Mouse (Mus musculus) liver, embryonic 14.5 days (tissue): ENCODE data around the gene Clip2. TPM values are rescaled to one million over a fixed set of nuclear protein-coding genes. Genes with fewer than 3 reads are reported as not detected.

Source experiments
- ATAC-seq: fragments of 200-750 bp; cut with Nextera tagmentation; 2 replicates; pipeline ENCODE4 v1.8.0; 2017; ENCODE audit warnings: moderate number of reproducible peaks, mild to moderate bottlenecking, moderate library complexity; ENCODE audit not compliant: insufficient read depth
- DNase-seq, 3 experiments: peaks; one replicate each; pipeline ENCODE4 v3.0.0-alpha.2; 2012 to 2013; ENCODE audit warnings: low read depth in 3 of 3, low spot score in 3 of 3
- H3K27ac ChIP-seq: fragments of 300-500 bp; sonication (generic); 2 replicates; pipeline ENCODE4 v1.5.1; 2014; ENCODE audit warnings: moderate library complexity, mild to moderate bottlenecking, control low read depth, inconsistent platforms
- H3K27me3 ChIP-seq: fragments of 300-500 bp; sonication (generic); 2 replicates; pipeline ENCODE4 v1.6.1; 2014; ENCODE audit warnings: mild to moderate bottlenecking, low read length, moderate library complexity; ENCODE audit not compliant: control insufficient read depth, insufficient read depth
- H3K36me3 ChIP-seq: fragments of 300-500 bp; sonication (generic); replicated peaks from 2 replicates; pipeline ENCODE4 v1.6.1; 2014; ENCODE audit warnings: low read depth; ENCODE audit not compliant: control insufficient read depth, insufficient read depth
- H3K4me1 ChIP-seq, 2 experiments: fragments of 200-500 bp in 1 of 2; fragments of 300-500 bp in 1 of 2; sonication (generic) in 1 of 2; replicated peaks; 2 replicates each; pipeline ENCODE4 v1.6.1; 2012 to 2014; ENCODE audit warnings: antibody characterized with exemption in 1 of 2, inconsistent platforms in 1 of 2, low read length in 1 of 2; ENCODE audit not compliant: control insufficient read depth in 2 of 2, insufficient read depth in 2 of 2
- H3K4me2 ChIP-seq: fragments of 300-500 bp; sonication (generic); 2 replicates; pipeline ENCODE4 v1.6.1; 2014; ENCODE audit warnings: low read depth, mild to moderate bottlenecking, control low read depth, moderate library complexity
- H3K4me3 ChIP-seq, 2 experiments: fragments of 200-500 bp in 1 of 2; fragments of 300-500 bp in 1 of 2; sonication (generic) in 1 of 2; 2 replicates each; pipeline ENCODE4 v1.5.1; 2012 to 2014; ENCODE audit warnings: low read depth in 2 of 2, low read length in 2 of 2, mild to moderate bottlenecking in 2 of 2, control low read depth in 1 of 2, inconsistent platforms in 1 of 2, moderate library complexity in 1 of 2; ENCODE audit not compliant: insufficient read depth in 1 of 2
- H3K9ac ChIP-seq: fragments of 300-500 bp; sonication (generic); replicated peaks from 2 replicates; pipeline ENCODE4 v1.6.1; 2014; ENCODE audit warnings: mild to moderate bottlenecking, control low read depth, moderate library complexity
- H3K9me3 ChIP-seq: fragments of 300-500 bp; sonication (generic); 2 replicates; pipeline ENCODE4 v1.6.1; 2016; ENCODE audit warnings: low read length, mixed read lengths; ENCODE audit not compliant: control insufficient read depth
- CTCF ChIP-seq: IDR thresholded peaks from 2 replicates; pipeline ENCODE4 v1.5.1; 2016; ENCODE audit warnings: antibody characterized with exemption, low read depth, control low read depth
- EP300 ChIP-seq: IDR thresholded peaks from 2 replicates; pipeline ENCODE4 v1.6.1; 2016; ENCODE audit warnings: antibody characterized with exemption, low read depth
- WGBS: fragments of 180-500 bp; shearing (Covaris S2); extraction: QIAGEN DNeasy Blood & Tissue Kit; methylation state at CpG from one replicate; pipeline ENCODE4 v1.1.7; 2014; ENCODE audit not compliant: insufficient replicate concordance; 5-methylcytosine and 5-hydroxymethylcytosine counted together
- polyA plus RNA-seq, 2 experiments: library from polyadenylated mRNA; depleted of rRNA in 1 of 2; stranded (reverse) in 1 of 2; unstranded in 1 of 2; fragments of >200 nt; fragmentation: Nextera tagmentation in 1 of 2; extraction: Ambion mirVana in 1 of 2; gene quantifications; 2 replicates each; pipeline versions ENCODE4 v1.2.1 to v1.2.3; 2012 to 2014

Clip2 gene
- polyA plus RNA-seq, 2 experiments: 0.36 to 1.8 TPM

DNA sequence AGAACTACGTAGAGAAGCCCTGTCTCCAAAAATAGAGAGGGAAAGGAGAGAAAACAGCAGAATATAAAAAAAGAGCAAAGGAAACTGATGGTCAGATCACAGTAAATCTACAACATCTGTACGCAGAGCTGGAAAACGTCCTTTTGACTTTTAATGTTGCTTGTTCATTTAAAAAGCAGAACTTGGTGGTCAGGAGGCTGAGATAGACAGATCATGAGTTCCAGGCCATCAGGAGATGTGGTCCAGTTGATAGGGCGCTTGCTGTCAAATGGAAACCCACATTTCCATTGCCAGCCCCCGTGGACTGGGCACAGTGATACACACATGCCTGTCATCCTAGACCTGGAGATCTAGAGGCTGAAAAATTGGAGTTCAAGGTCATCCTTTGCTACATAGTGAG, 32.6 kb upstream of the Clip2 start:
- ATAC-seq (no peak), DNase-seq (no peak)
- Histone ChIP-seq H3K36me3 (peaks cover 3% of the 10 kb centered on the region; the same call in 1 of the 2 replicates), H3K9ac (no peak overlapping the region), H3K9me3 (no peaks in the 10 kb centered on the region), H3K4me3 (no peak overlapping the region), H3K27me3 (no peaks in the 10 kb centered on the region), H3K4me2 (peak overlapping the region; percentile 95; the same call in 1 of the 2 replicates), H3K27ac (peak overlapping the region; percentile 25; the same call in 1 of the 2 replicates), H3K4me1 (peaks cover 6 to 12% of the 10 kb centered on the region in 2 experiments)
- TF ChIP-seq EP300: no peak
- TF ChIP-seq CTCF: no peak
- 34% methylated on average over 5 of the region's 5 CpGs for WGBS

DNA sequence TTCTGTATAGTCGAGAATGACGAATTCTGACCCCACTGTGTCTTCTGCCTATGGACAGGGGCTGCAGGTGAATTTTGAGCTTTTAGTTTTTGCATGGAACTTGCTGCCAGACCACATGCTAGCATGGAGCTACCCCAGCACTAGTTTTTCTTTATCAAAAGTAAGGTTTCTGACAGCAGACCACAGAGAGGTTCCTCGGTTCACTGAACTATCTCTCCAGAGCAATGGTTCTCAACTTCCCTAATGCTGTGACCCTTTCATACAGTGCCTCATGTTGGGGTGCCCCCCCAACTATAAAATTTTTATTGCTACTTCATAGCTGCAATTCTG, 31.6 kb upstream of the Clip2 start:
- ATAC-seq (no peak), DNase-seq (no peak)
- 25% methylated on average over 3 of the region's 3 CpGs for WGBS
- Histone ChIP-seq H3K36me3 (peaks cover 3% of the 10 kb centered on the region; the same call in 1 of the 2 replicates), H3K4me2 (peak overlapping the region; percentile 95), H3K27me3 (no peaks in the 10 kb centered on the region), H3K9ac (peak overlapping the region; percentile 90), H3K9me3 (no peaks in the 10 kb centered on the region), H3K4me1 (peaks cover 6 to 12% of the 10 kb centered on the region in 2 experiments), H3K27ac (peak overlapping the region; percentile 5), H3K4me3 (peak overlapping the region; percentile 77 to 97)
- TF ChIP-seq CTCF: no peak
- TF ChIP-seq EP300: no peak

GRCm38 (mm10) chr5:134583006-134583883, 31.0 kb upstream of the Clip2 start:
- no peaks in the 10 kb centered on the region for H3K27me3 ChIP-seq
- DNase-seq (no peak), ATAC-seq (peak; percentile 34; the same call in 1 of the 2 replicates)
- no peaks in the 10 kb centered on the region for H3K9me3 ChIP-seq
- H3K4me1 ChIP-seq: peaks cover 6 to 12% of the 10 kb centered on the region in 2 experiments
- peak overlapping the region; percentile 48 for H3K27ac ChIP-seq
- WGBS: 16% methylated on average over 15 of the region's 15 CpGs
- peak overlapping the region; percentile 90 for H3K9ac ChIP-seq
- TF ChIP-seq CTCF: peak; percentile 43
- TF ChIP-seq EP300: no peak
- H3K36me3 ChIP-seq: no peaks in the 10 kb centered on the region; the same call in 1 of the 2 replicates
- peak overlapping the region; percentile 77 to 97 for H3K4me3 ChIP-seq
- H3K4me2 ChIP-seq: peak overlapping the region; percentile 95

DNA sequence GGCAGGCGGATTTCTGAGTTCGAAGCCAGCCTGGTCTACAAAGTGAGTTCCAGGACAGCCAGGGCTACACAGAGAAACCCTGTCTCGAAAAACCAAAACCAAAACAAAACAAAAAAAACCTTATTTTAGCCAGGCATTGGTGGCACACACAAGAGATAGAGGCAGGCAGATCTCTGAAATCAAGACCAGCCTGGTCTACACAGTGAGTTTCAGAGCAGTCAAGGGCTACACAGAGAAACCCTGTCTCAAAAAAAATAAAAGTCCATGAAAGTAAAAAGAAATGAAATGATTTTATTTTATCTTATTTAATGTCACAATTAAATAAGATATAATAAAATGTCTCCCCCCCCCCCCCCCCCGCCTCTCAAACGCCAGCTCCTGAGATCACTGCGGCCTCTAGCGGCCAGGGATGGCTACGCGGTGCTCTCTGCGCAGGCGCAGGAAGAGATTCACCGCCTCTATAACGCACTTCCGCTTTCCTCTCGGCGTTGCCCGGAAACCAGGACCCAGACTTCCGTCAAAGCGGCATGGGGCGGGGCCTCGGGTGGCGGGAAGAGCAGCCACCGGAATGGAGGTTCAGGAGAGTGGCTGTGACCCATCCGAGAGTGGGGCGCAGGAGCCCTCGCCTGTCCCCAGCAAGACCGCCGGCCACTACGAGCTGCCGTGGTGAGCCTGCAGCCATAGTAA, 30.1 kb upstream of the Clip2 start:
- Histone ChIP-seq H3K9ac (peak overlapping the region; percentile 90), H3K4me2 (peak overlapping the region; percentile 95), H3K4me3 (peak overlapping the region; percentile 77 to 97), H3K9me3 (no peaks in the 10 kb centered on the region), H3K27ac (peak overlapping the region; percentile 48), H3K36me3 (no peaks in the 10 kb centered on the region; the same call in 1 of the 2 replicates), H3K27me3 (no peaks in the 10 kb centered on the region), H3K4me1 (peaks cover 6 to 12% of the 10 kb centered on the region in 2 experiments)
- TF ChIP-seq CTCF (peak; percentile 90), EP300 (no peak)
- 7% methylated on average over 28 of the region's 30 CpGs for WGBS
- DNase-seq (peak; percentile 94 to 96 (median 95)), ATAC-seq (peak; percentile 93)

GRCm38 (mm10) chr5:134581146-134581545, 28.9 kb upstream of the Clip2 start, which contains the start of gene Rfc2:
TSS of gene Rfc2 (plus strand) at chr5:134581366.
- Histone ChIP-seq H3K27me3 (no peaks in the 10 kb centered on the region), H3K4me3 (no peak within 1 kb of the TSS), H3K4me2 (peak within 1 kb of the TSS; percentile 4; the same call in 1 of the 2 replicates), H3K9ac (no peak within 1 kb of the TSS), H3K4me1 (peaks cover 10 to 12% of the 10 kb centered on the region in 2 experiments), H3K9me3 (no peaks in the 10 kb centered on the region), H3K36me3 (no peaks in the 10 kb centered on the region), H3K27ac (no peak within 1 kb of the TSS)
- no peak for ATAC-seq
- no peak for TF ChIP-seq EP300
- no peak for TF ChIP-seq CTCF
- WGBS: 77% methylated on average over 5 of the region's 5 CpGs
- no peak for DNase-seq
